Mouse (Mus musculus): ENCODE measurements around the gene Ajm1.
"Not testable (repeated sequence)": the region's sequence is repeated elsewhere in the genome, so short reads cannot be mapped to it uniquely, and the experiment has no call there.

Gene Ajm1

GRCm38 (mm10) chr2:25561946-25562345, 19.6 kb downstream of the Ajm1 start:
- peak; percentile 88 for DNase-seq

DNA sequence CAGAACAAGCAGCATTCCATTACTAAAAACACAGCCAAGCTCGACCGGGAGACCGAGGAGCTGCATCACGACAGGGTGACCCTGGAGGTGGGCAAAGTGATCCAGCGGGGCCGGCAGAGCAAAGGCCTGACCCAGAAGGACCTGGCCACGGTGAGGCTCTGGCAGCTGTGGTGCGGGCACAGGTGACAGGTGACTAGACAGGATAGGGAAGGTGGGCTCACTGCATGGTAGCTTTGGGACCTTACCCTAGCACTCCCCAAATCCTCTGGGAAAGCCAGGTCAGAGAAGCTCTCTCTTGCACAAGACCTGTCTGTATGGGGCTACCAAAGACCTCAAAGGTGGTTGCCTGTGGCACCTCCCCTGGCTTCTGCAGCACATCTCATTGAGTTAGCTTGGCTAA, 21.0 kb downstream of the Ajm1 start:
- DNase-seq, result peak; percentile 34

DNA sequence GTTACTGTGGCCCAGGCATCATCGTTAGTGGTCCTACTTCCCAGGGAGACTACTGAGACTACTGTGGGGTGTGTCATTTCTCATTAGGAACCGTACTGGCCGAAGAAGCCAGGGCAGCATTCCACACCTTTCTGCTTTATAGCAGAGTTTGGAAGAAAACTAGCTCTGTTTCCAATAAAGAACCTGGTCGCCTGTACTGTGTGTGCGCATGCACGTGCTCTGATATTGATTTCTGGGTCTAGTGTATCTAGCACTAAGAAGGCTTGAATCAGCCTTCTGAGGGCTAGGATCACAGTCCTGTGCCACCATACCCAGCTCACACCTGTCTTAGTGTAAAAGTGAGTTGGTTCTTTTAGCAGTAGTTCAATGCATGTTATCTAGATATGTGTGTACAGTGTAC, 22.8 kb downstream of the Ajm1 start:
- no peak for DNase-seq

- no peak for DNase-seq
Measured at GRCm38 (mm10) chr2:25557964-25558360, 23.6 kb downstream of the Ajm1 start.

DNA sequence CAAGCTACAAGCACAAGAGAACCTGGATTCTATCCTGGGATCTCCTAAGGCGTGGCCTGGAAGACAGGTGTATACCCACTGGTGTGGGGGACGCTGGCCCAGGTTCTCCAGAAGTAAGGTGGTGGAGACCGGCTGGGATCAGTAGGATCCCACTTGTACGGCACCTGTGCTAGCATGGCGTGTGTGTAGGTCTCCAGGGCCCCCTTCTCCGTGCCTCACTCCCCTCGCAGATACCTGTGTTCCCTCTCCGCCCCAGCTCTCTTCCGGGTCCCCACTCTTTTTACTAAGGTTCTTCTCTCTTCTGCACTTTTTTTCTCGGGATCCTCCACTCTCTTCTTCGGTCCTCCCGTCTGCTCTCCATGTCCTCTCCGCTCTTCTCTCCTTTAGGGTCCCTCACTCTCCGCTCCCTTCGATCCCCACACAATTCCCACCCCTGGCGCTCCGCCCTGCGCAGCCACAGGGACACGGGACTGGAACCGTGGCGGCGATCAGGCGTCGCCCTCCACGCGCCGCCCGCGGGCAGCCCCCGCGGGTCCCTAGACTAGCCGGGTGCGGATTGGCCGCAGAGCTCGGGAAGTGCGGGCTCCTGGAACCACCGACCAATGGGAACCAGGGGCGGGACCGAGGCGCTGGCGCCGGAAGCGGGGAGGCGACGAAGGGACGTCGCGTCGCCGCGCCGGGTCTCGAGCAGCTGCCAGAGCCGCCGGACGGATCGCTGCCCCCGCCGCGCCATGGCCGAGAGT, 24.2 kb downstream of the Ajm1 start, which contains the start of gene Edf1:
Edf1 (plus strand) TSS at position 627 of the 743 bp plus-strand sequence.
- peak; percentile 96 for DNase-seq

DNA sequence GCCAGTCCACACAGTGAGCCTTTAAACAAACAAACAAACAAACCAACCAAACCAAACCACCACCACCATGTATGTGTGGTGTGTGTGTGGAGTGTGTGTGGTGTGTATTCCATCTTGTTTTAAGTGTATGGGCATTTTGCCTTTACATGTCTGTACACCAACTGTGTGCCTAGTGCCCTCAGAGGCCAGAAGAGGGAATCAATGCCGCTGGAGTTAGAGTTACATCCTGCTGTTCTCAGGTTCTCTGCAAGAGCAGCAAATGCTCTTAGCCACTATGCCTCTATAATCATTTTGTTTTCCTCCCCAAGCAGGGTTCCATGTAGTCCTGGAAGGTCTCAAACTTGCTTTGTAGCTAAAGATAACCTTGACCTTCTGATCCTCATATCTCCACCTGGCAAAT, 25.3 kb downstream of the Ajm1 start:
- no peak for DNase-seq

- not testable (repeated sequence) for DNase-seq
Measured at GRCm38 (mm10) chr2:25555479-25555878, 26.1 kb downstream of the Ajm1 start.

- peak; percentile 3 for DNase-seq
Measured at GRCm38 (mm10) chr2:25553171-25553786, 28.3 kb downstream of the Ajm1 start.

- DNase-seq, result peak; percentile 74
Measured at GRCm38 (mm10) chr2:25551186-25551585, 30.4 kb downstream of the Ajm1 start.

GRCm38 (mm10) chr2:25549021-25549991, 32.3 kb downstream of the Ajm1 start:
- peak; percentile 27 for DNase-seq

- DNase-seq, result peak; percentile 98
Measured at GRCm38 (mm10) chr2:25546811-25547491, 34.6 kb downstream of the Ajm1 start, which contains the start of gene Traf2. Gene Traf2 (minus strand): TSS chr2:25546940.

DNA sequence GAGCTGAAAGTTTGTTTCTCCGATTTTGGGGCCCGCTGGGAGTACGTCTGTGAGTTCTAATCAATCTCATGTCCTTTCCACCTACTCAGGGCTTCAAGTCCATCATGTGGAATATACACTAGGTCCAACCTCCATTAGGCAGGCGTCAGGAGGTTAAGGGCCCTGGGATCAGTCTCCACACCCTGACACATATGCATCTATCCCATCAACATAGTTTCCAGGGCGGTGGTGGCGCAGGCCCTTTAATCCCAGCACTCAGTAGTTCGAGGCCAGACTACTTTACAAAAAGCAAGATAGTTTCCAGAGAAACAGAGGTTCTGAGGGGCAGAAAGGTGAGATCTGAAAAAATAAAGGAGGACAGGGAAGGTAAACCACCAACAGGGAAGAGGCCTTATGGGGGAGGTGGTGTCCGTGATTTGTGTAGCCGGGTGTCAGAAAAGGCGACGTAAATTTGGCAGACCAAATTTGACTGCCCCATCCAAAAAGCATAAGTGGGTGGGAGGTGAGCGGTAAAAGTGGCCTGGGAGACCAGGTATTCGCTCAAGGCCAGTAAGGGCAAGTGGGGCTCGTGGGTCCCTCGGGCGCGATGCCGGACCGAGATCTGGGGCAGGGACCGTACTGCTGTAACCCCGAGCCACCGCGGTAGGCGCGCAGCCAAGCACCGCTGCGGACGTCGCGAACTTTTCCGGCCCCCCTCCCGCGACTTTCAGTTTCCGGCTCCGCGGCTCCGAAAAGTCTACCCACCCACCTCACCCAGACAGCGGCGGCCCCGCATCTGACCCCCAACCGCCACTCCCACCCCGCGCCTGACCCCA, 35.4 kb downstream of the Ajm1 start:
- peak; percentile 37 for DNase-seq

GRCm38 (mm10) chr2:25541644-25542367, 39.8 kb downstream of the Ajm1 start:
- no peak for DNase-seq

DNA sequence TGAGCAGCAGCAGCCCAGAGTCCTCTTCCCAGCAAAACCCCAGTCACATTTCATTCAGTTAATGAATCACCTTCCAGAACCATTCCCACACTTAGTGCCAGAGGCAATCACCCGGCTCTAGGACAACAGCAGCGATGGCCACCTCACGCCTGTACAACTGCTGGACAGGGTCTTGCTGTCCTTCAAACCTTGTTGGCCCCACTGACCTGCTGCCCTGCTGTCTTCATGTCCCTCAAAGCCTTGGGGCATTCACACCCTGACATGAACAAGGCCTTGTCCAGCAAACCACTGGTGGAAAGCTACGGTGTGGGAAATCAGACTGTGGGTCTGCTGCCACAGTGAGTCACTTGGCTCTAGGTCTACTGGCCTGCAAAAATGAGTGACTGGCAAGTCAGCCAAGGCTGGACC, 41.0 kb downstream of the Ajm1 start:
- no peak for DNase-seq

GRCm38 (mm10) chr2:25536531-25536930, 45.0 kb downstream of the Ajm1 start:
- DNase-seq, result no peak

- DNase-seq, result no peak
Measured at GRCm38 (mm10) chr2:25534866-25535182, 46.7 kb downstream of the Ajm1 start.

GRCm38 (mm10) chr2:25534178-25534865, 47.2 kb downstream of the Ajm1 start:
- DNase-seq, result peak; percentile 86

- DNase-seq, result no peak
Measured at GRCm38 (mm10) chr2:25533707-25534106, 47.9 kb downstream of the Ajm1 start.

DNA sequence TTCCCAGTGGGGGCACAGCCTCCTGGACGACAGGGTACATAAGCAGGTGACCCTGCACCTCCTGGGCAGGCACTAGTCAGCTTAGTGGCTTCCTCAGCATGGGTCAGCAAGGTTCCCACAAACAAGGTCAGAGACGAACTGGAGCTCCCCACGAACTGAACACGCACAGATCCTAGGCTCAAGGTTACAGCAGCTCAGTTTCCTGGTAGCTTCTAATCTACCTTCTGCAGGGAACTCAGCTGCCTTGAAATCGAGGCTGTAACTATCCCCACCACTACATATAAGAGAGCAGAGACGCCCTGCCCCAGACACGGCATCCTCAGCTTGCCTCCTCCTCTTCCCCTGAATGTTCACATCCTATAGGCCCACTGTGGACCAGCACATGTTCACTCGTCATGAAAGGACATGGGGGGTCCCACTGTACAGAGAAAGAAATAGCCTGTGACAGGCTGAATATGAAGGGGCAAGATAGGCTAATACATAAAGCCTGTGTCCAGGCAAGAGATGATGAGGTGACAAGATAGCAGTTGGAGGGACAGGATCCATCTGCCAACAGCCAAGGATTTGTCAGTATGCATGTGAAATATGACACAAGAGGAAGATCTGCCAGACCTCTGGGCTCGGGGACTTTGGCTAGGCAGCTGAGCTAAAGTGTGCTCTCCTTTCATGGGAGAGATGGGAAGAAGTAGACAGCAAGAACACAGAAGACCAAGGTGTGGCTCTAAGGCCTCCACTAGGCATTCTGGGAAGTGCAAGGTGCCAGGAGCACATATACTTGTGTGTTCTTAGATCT, 54.9 kb downstream of the Ajm1 start:
- DNase-seq, result no peak

Measured in cerebellum, adult 9-11 months (tissue).